Mouse (Mus musculus): ENCODE measurements around the gene Kantr. TPM values are rescaled to one million over a fixed set of nuclear protein-coding genes. Genes with fewer than 3 reads are reported as not detected.
"Not testable (repeated sequence)": the region's sequence is repeated elsewhere in the genome, so short reads cannot be mapped to it uniquely, and the experiment has no call there.

Gene Kantr
- 10 to 100 TPM; 42.2 to 52.4 TPM for total RNA-seq (2021)

- peak; percentile 37 to 60 for DNase-seq (ENCODE audit: extremely low spot score in 1 of 2, low spot score in 1 of 2)
These were observed at the start of gene Kantr for GRCm38 (mm10) chrX:152326996-152327688. Gene Kantr (minus strand): TSS chrX:152327495.

GRCm38 (mm10) chrX:152368397-152369273, 41.3 kb upstream of the Kantr start, which contains the start of gene Gpr173:
Gene Gpr173 (minus strand): TSS chrX:152368704.
- peak; percentile 28 to 54 for DNase-seq (ENCODE audit: extremely low spot score in 1 of 2, low spot score in 1 of 2)

GRCm38 (mm10) chrX:152368054-152368396, 40.7 kb upstream of the Kantr start:
- no peak for DNase-seq (ENCODE audit: extremely low spot score in 1 of 2, low spot score in 1 of 2)

GRCm38 (mm10) chrX:152366418-152366817, 39.1 kb upstream of the Kantr start:
- no peak for DNase-seq (ENCODE audit: extremely low spot score in 1 of 2, low spot score in 1 of 2)

- no peak for DNase-seq (ENCODE audit: extremely low spot score in 1 of 2, low spot score in 1 of 2)
These were observed 25.4 kb upstream of the Kantr start for GRCm38 (mm10) chrX:152352553-152353153.

GRCm38 (mm10) chrX:152347041-152347440, 19.7 kb upstream of the Kantr start:
- no peak for DNase-seq (ENCODE audit: extremely low spot score in 1 of 2, low spot score in 1 of 2)

- no peak for DNase-seq (ENCODE audit: extremely low spot score in 1 of 2, low spot score in 1 of 2)
These were observed 19.3 kb upstream of the Kantr start for GRCm38 (mm10) chrX:152346587-152346986.

GRCm38 (mm10) chrX:152342903-152343302, 15.6 kb upstream of the Kantr start:
- DNase-seq (ENCODE audit: extremely low spot score in 1 of 2, low spot score in 1 of 2), result no peak

GRCm38 (mm10) chrX:152342358-152342901, 15.1 kb upstream of the Kantr start, which contains the start of gene Tspyl2:
Gene Tspyl2 (minus strand): TSS chrX:152342425.
- peak; percentile 78 to 86 for DNase-seq (ENCODE audit: extremely low spot score in 1 of 2, low spot score in 1 of 2)

- no peak for DNase-seq (ENCODE audit: extremely low spot score in 1 of 2, low spot score in 1 of 2)
These were observed 14.2 kb upstream of the Kantr start for GRCm38 (mm10) chrX:152341496-152341895.

GRCm38 (mm10) chrX:152336546-152337332, 9.4 kb upstream of the Kantr start:
- peak; percentile 70 to 71 for DNase-seq (ENCODE audit: extremely low spot score in 1 of 2, low spot score in 1 of 2)

GRCm38 (mm10) chrX:152336123-152336522, 8.8 kb upstream of the Kantr start:
- DNase-seq (ENCODE audit: extremely low spot score in 1 of 2, low spot score in 1 of 2), result not testable (repeated sequence)

GRCm38 (mm10) chrX:152329400-152329799, 2.1 kb upstream of the Kantr start:
- not testable (repeated sequence) for DNase-seq (ENCODE audit: extremely low spot score in 1 of 2, low spot score in 1 of 2)

GRCm38 (mm10) chrX:152327689-152328052, 376 bp upstream of the Kantr start:
- DNase-seq (ENCODE audit: extremely low spot score in 1 of 2, low spot score in 1 of 2), result no peak

- DNase-seq (ENCODE audit: extremely low spot score in 1 of 2, low spot score in 1 of 2), result no peak
These were observed 3.7 kb downstream of the Kantr start for GRCm38 (mm10) chrX:152323584-152323983.

- no peak for DNase-seq (ENCODE audit: extremely low spot score in 1 of 2, low spot score in 1 of 2)
These were observed 4.5 kb downstream of the Kantr start for GRCm38 (mm10) chrX:152322776-152323175.

GRCm38 (mm10) chrX:152320535-152320934, 6.8 kb downstream of the Kantr start:
- no peak for DNase-seq (ENCODE audit: extremely low spot score in 1 of 2, low spot score in 1 of 2)

- peak in 1 of 2 experiments; percentile 33 for DNase-seq (ENCODE audit: extremely low spot score in 1 of 2, low spot score in 1 of 2)
These were observed 19.4 kb downstream of the Kantr start for GRCm38 (mm10) chrX:152307942-152308341.

GRCm38 (mm10) chrX:152307371-152307770, 19.9 kb downstream of the Kantr start:
- no peak for DNase-seq (ENCODE audit: extremely low spot score in 1 of 2, low spot score in 1 of 2)

- DNase-seq (ENCODE audit: extremely low spot score in 1 of 2, low spot score in 1 of 2), result no peak
These were observed 21.1 kb downstream of the Kantr start for GRCm38 (mm10) chrX:152306224-152306623.

All from layer of hippocampus, postnatal 25 days (tissue).